Mouse (Mus musculus) heart, postnatal 0 days (tissue): Measurements from ENCODE around the gene Mlxip.

Source experiments
- CTCF ChIP-seq: IDR thresholded peaks from 2 replicates; pipeline ENCODE4 v1.5.1; 2016; ENCODE audit warnings: antibody characterized with exemption, control low read depth, low read depth
- EP300 ChIP-seq: IDR thresholded peaks from 2 replicates; pipeline ENCODE4 v1.6.1; 2016; ENCODE audit warnings: antibody characterized with exemption, low read depth

DNA sequence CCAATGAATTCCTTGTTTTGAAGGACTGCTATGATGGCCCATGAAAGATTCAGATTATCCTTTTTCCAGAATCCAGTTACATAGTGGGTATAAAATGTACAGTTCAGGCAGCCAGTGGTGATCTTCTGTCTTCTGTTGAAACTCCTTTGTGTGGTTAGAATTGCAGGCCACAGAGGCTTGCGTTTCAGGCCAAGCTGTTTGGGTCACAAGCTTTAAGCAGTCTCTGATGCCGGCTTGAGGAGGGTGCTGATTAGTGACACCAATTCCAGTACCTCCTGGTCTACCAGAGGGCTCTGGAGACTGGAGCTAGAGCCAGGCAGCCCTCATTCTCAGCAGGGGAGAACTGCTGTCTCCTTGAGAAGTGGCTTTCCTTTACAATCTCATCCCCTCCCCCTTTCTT, 12.4 kb downstream of the Mlxip start:
- TF ChIP-seq CTCF (no peak), EP300 (no peak)
